ENCODE assay signal across 24 mouse cellular contexts in the genomic region with DNA sequence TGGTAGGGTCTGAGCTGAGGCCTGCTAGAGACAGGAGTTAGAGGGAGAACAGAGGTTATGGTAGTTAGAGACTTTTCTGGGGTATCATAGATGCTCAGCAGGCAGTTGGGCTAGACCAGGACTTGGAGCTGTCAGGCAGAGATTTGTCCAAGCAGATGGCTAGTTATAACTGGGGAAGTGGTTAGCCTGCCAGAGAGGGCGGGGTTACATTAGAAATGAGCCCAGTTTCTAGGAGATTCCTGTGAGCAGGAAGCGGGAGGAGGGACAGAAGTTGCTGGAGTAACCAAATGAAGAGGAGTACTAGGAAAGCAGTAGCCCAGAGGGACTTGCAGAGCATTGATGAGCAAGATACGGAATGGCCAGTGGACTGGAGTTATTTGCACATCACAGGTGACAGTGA. TPM values are rescaled to one million over a fixed set of nuclear protein-coding genes. Genes with fewer than 3 reads are reported as not detected.
A peak's percentile ranks its signal among the peaks of the same experiment; 100 is the strongest.
DNase-seq lines count a peak whose midpoint lies in the region; ATAC-seq and TF ChIP-seq lines count a peak whose summit lies in the region.
"Had no signal": no experiment of that assay in that cellular context is flagged by ENCODE, and none has a peak within 500 bp of the region (broad histone marks: within the 10 kb centered on the region; RNA-seq: fewer than 3 reads in every experiment).

No protein-coding gene starts in this region.

- no peak overlapping the region for H3K4me2 ChIP-seq in kidney, postnatal 0 days (ENCODE audit: low read length)
- H3K4me2 ChIP-seq in lung, embryonic 14.5 days = no peak overlapping the region
- H3K4me2 ChIP-seq: embryonic facial prominence, embryonic 12.5 days; forebrain, embryonic 13.5 days; forebrain, embryonic 15.5 days had no signal

- no peak overlapping the region for H3K27ac ChIP-seq in kidney, postnatal 0 days
- H3K27ac ChIP-seq in kidney, adult 2 months (ENCODE audit: insufficient read depth, low read depth, low read length) = no peak overlapping the region
- no peak overlapping the region for H3K27ac ChIP-seq in lung, embryonic 14.5 days (ENCODE audit: low read depth)
- H3K27ac ChIP-seq: embryonic facial prominence, embryonic 10.5 days; embryonic facial prominence, embryonic 12.5 days; forebrain, embryonic 13.5 days; forebrain, embryonic 15.5 days had no signal

- peak; percentile 52 for DNase-seq in kidney, postnatal 0 days (ENCODE audit: low spot score)
- DNase-seq in kidney, adult 2 months = no peak
- peak; percentile 54 for DNase-seq in lung, embryonic 14.5 days
- DNase-seq in lung, postnatal 25 days (ENCODE audit: low spot score) = no peak
- no peak for DNase-seq in spleen, adult 12 weeks (ENCODE audit: low spot score)
- DNase-seq: adrenal gland, adult 8-10 months; adrenal gland, postnatal 14 days; adrenal gland, postnatal 36 days; B cell, adult 2 months; cerebellum, adult 11-12 months; cerebellum, adult 8-10 months; cerebellum, adult 9-11 months; cerebellum, postnatal 25 days; forebrain, postnatal 0 days had no signal

- 61% methylated on average over 3 of the region's 3 CpGs for WGBS in kidney, postnatal 0 days
- WGBS in kidney, adult 2 months = 52% methylated on average over 3 of the region's 3 CpGs
- WGBS in lung, embryonic 14.5 days = 46% methylated on average over 3 of the region's 3 CpGs

- no peaks in the 10 kb centered on the region for H3K27me3 ChIP-seq in kidney, postnatal 0 days (ENCODE audit: insufficient read depth, low read length)
- H3K27me3 ChIP-seq in kidney, adult 2 months (replicated peaks; ENCODE audit: control insufficient read depth, insufficient read depth, low read length) = no peaks in the 10 kb centered on the region
- peaks cover 3% of the 10 kb centered on the region; the same call in 1 of the 2 replicates for H3K27me3 ChIP-seq in lung, embryonic 14.5 days (ENCODE audit: insufficient read depth, low read length)

- no peaks in the 10 kb centered on the region for H3K36me3 ChIP-seq in kidney, postnatal 0 days (ENCODE audit: insufficient read depth, low read length)
- H3K36me3 ChIP-seq in kidney, adult 2 months (ENCODE audit: control insufficient read depth, insufficient read depth, low read length) = no peaks in the 10 kb centered on the region
- H3K36me3 ChIP-seq in lung, embryonic 14.5 days (ENCODE audit: insufficient read depth) = no peaks in the 10 kb centered on the region
- H3K36me3 ChIP-seq: embryonic facial prominence, embryonic 10.5 days; embryonic facial prominence, embryonic 12.5 days; forebrain, embryonic 15.5 days; G1E had no signal

- H3K9me3 ChIP-seq in kidney, postnatal 0 days (replicated peaks; ENCODE audit: low read length) = no peaks in the 10 kb centered on the region
- no peaks in the 10 kb centered on the region for H3K9me3 ChIP-seq in lung, embryonic 14.5 days (ENCODE audit: low read depth, low read length)
- H3K9me3 ChIP-seq: embryonic facial prominence, embryonic 10.5 days; embryonic facial prominence, embryonic 12.5 days; forebrain, embryonic 13.5 days; forebrain, embryonic 15.5 days; G1E had no signal

- TF ChIP-seq CTCF in kidney, postnatal 0 days (IDR thresholded peaks at IDR 0.05; ENCODE audit: low read depth) = no peak
- no peak for TF ChIP-seq CTCF in kidney, adult 2 months (conservative IDR thresholded peaks at IDR 0.05; ENCODE audit: insufficient read depth, insufficient read length, low read depth, low read length)
- TF ChIP-seq CTCF in lung, embryonic 14.5 days (IDR thresholded peaks at IDR 0.05; ENCODE audit: low read depth) = no peak

- no peak overlapping the region for H3K9ac ChIP-seq in kidney, postnatal 0 days (ENCODE audit: low read depth, low read length)
- H3K9ac ChIP-seq in lung, embryonic 14.5 days = no peak overlapping the region
- H3K9ac ChIP-seq: embryonic facial prominence, embryonic 12.5 days; forebrain, embryonic 13.5 days; forebrain, embryonic 15.5 days; forebrain, postnatal 0 days had no signal

- no peaks in the 10 kb centered on the region for H3K4me1 ChIP-seq in kidney, postnatal 0 days (replicated peaks; ENCODE audit: insufficient read depth, low read length)
- H3K4me1 ChIP-seq in kidney, adult 2 months (ENCODE audit: control insufficient read depth, insufficient read depth, low read length) = no peaks in the 10 kb centered on the region
- no peaks in the 10 kb centered on the region for H3K4me1 ChIP-seq in lung, embryonic 14.5 days (ENCODE audit: insufficient read depth)

- TF ChIP-seq POLR2A in kidney, adult 2 months (IDR thresholded peaks at IDR 0.05; ENCODE audit: low read depth, low read length) = no peak

- H3K4me3 ChIP-seq in kidney, postnatal 0 days (replicated peaks; ENCODE audit: low read depth, low read length) = no peak overlapping the region
- H3K4me3 ChIP-seq in kidney, adult 2 months (ENCODE audit: insufficient read depth, low read depth, low read length) = no peak overlapping the region
- no peak overlapping the region for H3K4me3 ChIP-seq in lung, embryonic 14.5 days (ENCODE audit: low read depth, low read length)
- H3K4me3 ChIP-seq: embryonic facial prominence, embryonic 10.5 days; embryonic facial prominence, embryonic 12.5 days; forebrain, embryonic 13.5 days; forebrain, embryonic 15.5 days had no signal

- ATAC-seq in kidney, postnatal 0 days (replicated peaks; ENCODE audit: low FRiP score, low read depth) = no peak
- ATAC-seq in lung, embryonic 14.5 days (ENCODE audit: insufficient read depth) = no peak
- ATAC-seq: activated CD4-positive, CD25-positive, alpha-beta regulatory T cell, adult 4 months; CD4-positive, CD25-positive, alpha-beta regulatory T cell, adult 4 months; forebrain, embryonic 13.5 days; forebrain, embryonic 15.5 days; forebrain, postnatal 0 days; Patski had no signal

RNA-seq across cellular contexts. Expression of gene Lbx1, which starts 16.8 kb away (rescaled TPM):
- polyA plus RNA-seq in kidney, postnatal 0 days (2015; fragmentation: Nextera tagmentation; extraction: Ambion mirVana) = 0.04 TPM in 1 of 2 replicates, not detected in the other
- polyA plus RNA-seq in kidney, adult 2 months (2012; rRNA removed) = 0.06 TPM in 1 of 2 replicates, not detected in the other
- not detected in 2 replicates for polyA plus RNA-seq in lung, embryonic 14.5 days (2014; fragmentation: Nextera tagmentation; extraction: Ambion mirVana)
- polyA plus RNA-seq: activated CD4-positive, CD25-positive, alpha-beta regulatory T cell, adult 4 months; CD4-positive, CD25-positive, alpha-beta regulatory T cell, adult 4 months; cortical plate, adult 2 months; forebrain, embryonic 11.5 days; forebrain, embryonic 13.5 days; forebrain, embryonic 15.5 days; forebrain, postnatal 0 days; G1E; Patski had no signal

Comparison
In these comparisons a context has a peak if more than half of its experiments do, and no peak if none do; other contexts are left out.
1. DNase-seq: peak in kidney, postnatal 0 days (single experiment) and lung, embryonic 14.5 days (single experiment); none in kidney, adult 2 months (single experiment), lung, postnatal 25 days (single experiment) and spleen, adult 12 weeks (single experiment).